Mouse (Mus musculus) thymus, adult 2 months (tissue): Measurements from ENCODE around the gene Usp34.
"Not testable (repeated sequence)": the region's sequence is repeated elsewhere in the genome, so short reads cannot be mapped to it uniquely, and the experiment has no call there.

Experiments used
- CTCF ChIP-seq: fragments of 200-500 bp; IDR thresholded peaks from 2 replicates; pipeline ENCODE4 v1.5.1; 2012; ENCODE audit warnings: mild to moderate bottlenecking, control low read depth, low read length, moderate library complexity, borderline replicate concordance; ENCODE audit not compliant: control insufficient read depth, poor library complexity, insufficient read depth; ENCODE audit errors: extremely low read depth
- POLR2A ChIP-seq: fragments of 200-500 bp; IDR thresholded peaks from 2 replicates; pipeline ENCODE4 v1.6.1; 2012; ENCODE audit warnings: mild to moderate bottlenecking, low read length, control low read depth, moderate library complexity; ENCODE audit not compliant: control insufficient read depth, poor library complexity, insufficient read depth; ENCODE audit errors: extremely low read depth

DNA sequence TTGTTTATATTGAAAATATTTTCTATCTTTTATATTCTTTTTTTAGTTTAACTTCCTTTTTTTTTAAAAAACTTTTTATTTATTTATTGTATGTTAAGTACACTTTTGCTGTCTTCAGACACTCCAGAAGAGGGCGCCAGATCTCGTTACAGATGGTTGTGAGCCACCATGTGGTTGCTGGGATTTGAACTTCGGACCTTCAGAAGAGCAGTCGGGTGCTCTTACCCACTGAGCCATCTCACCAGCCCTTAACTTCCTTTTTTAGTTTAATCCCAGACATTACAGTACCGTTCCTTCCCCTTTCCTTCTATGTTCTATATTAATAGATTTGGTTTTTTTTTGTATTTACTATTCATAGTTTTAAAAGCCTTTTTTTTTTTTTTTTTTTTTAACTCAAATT is 50.5 kb downstream of the Usp34 start:
- TF ChIP-seq CTCF, POLR2A: not testable (repeated sequence)
